Mouse (Mus musculus): ENCODE data around the gene Dnajb3. TPM values are rescaled to one million over a fixed set of nuclear protein-coding genes. Genes with fewer than 3 reads are reported as not detected.

Gene Dnajb3
- total RNA-seq, 2 experiments from 2014 or later = 0.28 TPM; not detected in 1

GRCm38 (mm10) chr1:88231803-88232499 lies 26.4 kb upstream of the Dnajb3 start:
- no peak for DNase-seq

- DNase-seq = no peak
These were observed 25.6 kb upstream of the Dnajb3 start for GRCm38 (mm10) chr1:88230981-88231802.

GRCm38 (mm10) chr1:88230421-88230820 lies 24.8 kb upstream of the Dnajb3 start:
- no peak for DNase-seq

- DNase-seq = no peak
These were observed 24.4 kb upstream of the Dnajb3 start for GRCm38 (mm10) chr1:88229986-88230385.

- no peak for DNase-seq
These were observed 24.0 kb upstream of the Dnajb3 start for GRCm38 (mm10) chr1:88229566-88229965.

- peak; percentile 6 to 16 for DNase-seq
These were observed 22.5 kb upstream of the Dnajb3 start for GRCm38 (mm10) chr1:88228121-88228520.

- peak; percentile 22 to 24 for DNase-seq
These were observed 21.9 kb upstream of the Dnajb3 start for GRCm38 (mm10) chr1:88227482-88227881.

GRCm38 (mm10) chr1:88226670-88227379 lies 21.2 kb upstream of the Dnajb3 start, which contains the start of gene Mroh2a:
Gene Mroh2a (plus strand): TSS chr1:88226986.
- peak; percentile 45 to 78 for DNase-seq

- peak; percentile 3 to 14 for DNase-seq
These were observed 20.2 kb upstream of the Dnajb3 start for GRCm38 (mm10) chr1:88225741-88226140.

- peak in 1 of 2 experiments; percentile 14 for DNase-seq
These were observed 19.7 kb upstream of the Dnajb3 start for GRCm38 (mm10) chr1:88225301-88225700.

GRCm38 (mm10) chr1:88224029-88224776 lies 18.6 kb upstream of the Dnajb3 start:
- peak; percentile 29 to 49 for DNase-seq

GRCm38 (mm10) chr1:88223591-88223990 lies 18.0 kb upstream of the Dnajb3 start:
- peak; percentile 9 to 17 for DNase-seq

- peak; percentile 4 to 13 for DNase-seq
These were observed 17.5 kb upstream of the Dnajb3 start for GRCm38 (mm10) chr1:88223011-88223515.

GRCm38 (mm10) chr1:88222216-88222615 lies 16.6 kb upstream of the Dnajb3 start:
- no peak for DNase-seq

GRCm38 (mm10) chr1:88220336-88220735 lies 14.8 kb upstream of the Dnajb3 start:
- DNase-seq = peak in 1 of 2 experiments; percentile 4

- peak in 1 of 2 experiments; percentile 3 for DNase-seq
These were observed 13.5 kb upstream of the Dnajb3 start for GRCm38 (mm10) chr1:88219054-88219453.

GRCm38 (mm10) chr1:88218591-88218990 lies 13.0 kb upstream of the Dnajb3 start:
- no peak for DNase-seq

GRCm38 (mm10) chr1:88218051-88218450 lies 12.5 kb upstream of the Dnajb3 start:
- DNase-seq = peak in 1 of 2 experiments; percentile 14

GRCm38 (mm10) chr1:88217576-88217975 lies 12.0 kb upstream of the Dnajb3 start:
- no peak for DNase-seq

- no peak for DNase-seq
These were observed 11.6 kb upstream of the Dnajb3 start for GRCm38 (mm10) chr1:88217144-88217543.

GRCm38 (mm10) chr1:88216551-88216950 lies 11.0 kb upstream of the Dnajb3 start:
- no peak for DNase-seq
